Mouse (Mus musculus) ES-Bruce4 (cell line): ENCODE data around the gene Tfrc. TPM values are rescaled to one million over a fixed set of nuclear protein-coding genes. Genes with fewer than 3 reads are reported as not detected.
"Not testable (repeated sequence)": the region's sequence is repeated elsewhere in the genome, so short reads cannot be mapped to it uniquely, and the experiment has no call there.

Experiments
- H3K27ac ChIP-seq: 2 replicates; pipeline ENCODE4 v1.5.1; 2012; ENCODE audit warnings: low read length, inconsistent platforms; ENCODE audit not compliant: insufficient read depth
- H3K27me3 ChIP-seq: 2 replicates; pipeline ENCODE4 v1.6.1; 2012; ENCODE audit warnings: mild to moderate bottlenecking, low read length, inconsistent platforms; ENCODE audit not compliant: control insufficient read depth, poor library complexity, insufficient read depth, severe bottlenecking
- H3K36me3 ChIP-seq: 2 replicates; pipeline ENCODE4 v1.6.1; 2012; ENCODE audit warnings: inconsistent platforms, mild to moderate bottlenecking, low read length, moderate library complexity; ENCODE audit not compliant: control insufficient read depth, poor library complexity, insufficient read depth, severe bottlenecking
- H3K4me1 ChIP-seq: one replicate; pipeline ENCODE4 v1.8.1; 2011; ENCODE audit warnings: low read length; ENCODE audit not compliant: control insufficient read depth, insufficient read depth
- H3K4me3 ChIP-seq: 2 replicates; pipeline ENCODE4 v1.5.1; 2011; ENCODE audit warnings: low read depth, mild to moderate bottlenecking, low read length
- H3K9ac ChIP-seq: 2 replicates; pipeline ENCODE4 v1.6.1; 2012; ENCODE audit warnings: low read depth, mild to moderate bottlenecking, inconsistent platforms; ENCODE audit not compliant: poor library complexity, severe bottlenecking
- H3K9me3 ChIP-seq: replicated peaks from 2 replicates; pipeline ENCODE4 v1.6.1; 2012; ENCODE audit warnings: mild to moderate bottlenecking, low read length, inconsistent platforms; ENCODE audit not compliant: control insufficient read depth, poor library complexity, insufficient read depth, severe bottlenecking
- CTCF ChIP-seq: IDR thresholded peaks from one replicate; pipeline ENCODE4 v1.8.1; 2011; ENCODE audit warnings: low read depth, low read length
- EP300 ChIP-seq: IDR thresholded peaks from 2 replicates; pipeline ENCODE4 v1.6.1; 2011; ENCODE audit warnings: low read depth, low read length; ENCODE audit not compliant: insufficient read depth
- POLR2A ChIP-seq: IDR thresholded peaks from one replicate; pipeline ENCODE4 v1.8.1; 2011; ENCODE audit warnings: low read length; ENCODE audit not compliant: insufficient read depth
- polyA plus RNA-seq: library from polyadenylated mRNA; stranded (reverse); fragments of >200 nt; gene quantifications from 2 replicates; pipeline ENCODE4 v1.2.4, GENCODE M21; 2011; ENCODE audit warnings: low read depth; ENCODE audit not compliant: missing spikeins, insufficient read depth, insufficient read length

Tfrc gene
- polyA plus RNA-seq, 1 experiment = 141 TPM

DNA sequence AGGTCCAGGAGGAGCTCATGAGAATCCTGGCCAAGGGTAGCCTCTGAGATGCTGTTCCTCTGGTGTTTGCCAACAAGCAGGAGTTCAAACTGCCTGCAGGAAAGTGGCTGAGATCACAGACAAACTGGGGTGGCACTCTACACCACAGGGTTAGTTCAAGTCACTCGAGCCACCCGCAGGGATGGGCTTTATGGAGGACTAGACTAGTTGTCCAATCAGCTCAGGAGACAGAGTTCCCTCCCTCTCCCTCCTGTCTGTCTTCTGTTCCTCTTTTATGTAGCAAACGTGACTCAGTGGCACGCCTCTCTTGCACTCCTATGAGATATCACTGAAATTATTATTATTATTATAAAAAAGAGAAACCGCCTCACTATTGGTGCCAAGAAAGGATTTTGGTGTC is 25.5 kb downstream of the Tfrc start:
- Histone ChIP-seq H3K36me3 (peaks cover 25% of the 10 kb centered on the region), H3K9ac (no peak overlapping the region), H3K4me3 (no peak overlapping the region), H3K9me3 (no peaks in the 10 kb centered on the region), H3K27me3 (no peaks in the 10 kb centered on the region), H3K27ac (0 out of 2 replicates have a peak overlapping the region, but pooled peaks have one; percentile 5), H3K4me1 (peaks cover 2% of the 10 kb centered on the region)
- TF ChIP-seq POLR2A (no peak), CTCF (no peak), EP300 (no peak)

DNA sequence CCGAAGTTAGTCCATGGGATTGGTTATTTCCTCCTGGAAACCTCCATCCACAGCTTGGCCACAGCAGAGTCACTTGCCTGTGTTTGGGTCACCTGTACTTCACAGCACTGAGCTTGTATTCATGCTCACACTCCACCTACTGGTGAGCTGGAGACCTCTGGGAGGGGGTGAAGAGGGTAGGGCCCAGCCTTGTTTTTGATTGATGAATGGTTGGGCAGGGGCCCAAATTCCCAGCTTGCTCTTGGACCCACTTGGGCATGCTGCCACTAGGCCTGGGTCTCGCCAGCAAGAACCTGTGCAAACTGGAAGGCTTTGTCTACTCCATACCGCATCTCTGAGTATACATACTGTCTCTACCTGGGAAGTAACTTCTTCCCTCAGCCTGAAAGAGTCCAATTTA is 26.6 kb downstream of the Tfrc start:
- Histone ChIP-seq H3K4me1 (peaks cover 2% of the 10 kb centered on the region), H3K9me3 (no peaks in the 10 kb centered on the region)
- peak; percentile 38 for TF ChIP-seq CTCF
- no peak for TF ChIP-seq EP300
- TF ChIP-seq POLR2A = no peak

DNA sequence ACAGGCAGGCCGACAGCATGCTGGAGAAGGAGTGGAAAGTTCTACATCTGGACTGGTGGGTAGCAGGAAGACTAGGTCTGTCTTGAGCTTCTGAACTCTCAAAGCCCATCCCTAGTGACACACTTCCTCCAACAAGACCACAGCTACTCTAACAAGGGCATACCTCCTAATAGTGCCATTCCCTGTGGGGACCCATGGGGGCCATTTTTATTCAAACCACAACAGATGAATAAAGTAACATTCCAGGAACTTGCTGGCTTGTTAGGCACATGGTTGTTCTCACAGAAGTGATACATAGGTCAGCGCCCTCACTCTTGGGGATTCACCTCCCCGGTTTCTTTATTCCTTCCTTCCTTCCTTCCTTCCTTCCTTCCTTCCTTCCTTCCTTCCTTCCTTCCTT is 27.6 kb downstream of the Tfrc start:
- Histone ChIP-seq H3K27me3 (no peaks in the 10 kb centered on the region), H3K9ac (no peak overlapping the region), H3K9me3 (no peaks in the 10 kb centered on the region), H3K36me3 (peaks cover 9% of the 10 kb centered on the region), H3K27ac (no peak overlapping the region; the same call in 1 of the 2 replicates), H3K4me3 (no peak overlapping the region), H3K4me1 (peaks cover 2% of the 10 kb centered on the region)
- TF ChIP-seq EP300 (no peak), POLR2A (no peak), CTCF (no peak)

More for the DNA sequence above, 26.6 kb downstream of the Tfrc start:
- Histone ChIP-seq H3K4me3 (no peak overlapping the region), H3K27ac (peak overlapping the region; percentile 39; the same call in 1 of the 2 replicates), H3K36me3 (peaks cover 14% of the 10 kb centered on the region), H3K9ac (no peak overlapping the region), H3K27me3 (no peaks in the 10 kb centered on the region)

DNA sequence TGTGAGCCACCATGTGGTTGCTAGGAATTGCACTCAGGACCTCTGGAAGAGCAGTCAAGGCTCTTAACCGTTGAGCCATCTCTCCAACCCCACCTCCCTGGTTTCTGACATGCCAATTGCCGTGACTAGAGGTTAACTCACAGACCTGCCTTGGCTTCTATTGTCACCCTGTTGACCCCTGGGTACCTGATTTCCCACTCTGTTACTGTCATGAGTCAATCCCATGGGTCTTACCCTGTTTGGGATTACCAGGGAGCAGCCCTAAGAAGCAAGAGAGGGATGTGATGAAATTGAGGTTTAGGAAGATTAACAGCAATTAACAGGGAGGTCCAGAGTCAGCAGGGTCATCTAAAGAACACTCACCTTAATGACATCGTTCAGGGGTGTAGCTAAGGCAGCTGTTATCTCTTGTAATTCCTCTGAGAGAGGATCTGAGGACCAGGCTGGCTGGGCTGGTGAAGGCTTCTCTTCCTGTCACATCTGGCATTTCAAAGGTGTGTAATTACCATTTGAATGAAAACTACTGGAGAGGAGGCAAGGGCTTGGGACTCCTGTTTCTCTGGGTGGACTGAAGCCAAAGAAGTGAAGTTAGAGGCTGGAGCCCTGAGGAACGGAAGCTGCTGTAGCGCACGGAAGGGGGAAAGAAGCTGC is 28.3 kb downstream of the Tfrc start:
- H3K4me3 ChIP-seq = no peak overlapping the region
- H3K27me3 ChIP-seq = no peaks in the 10 kb centered on the region

DNA sequence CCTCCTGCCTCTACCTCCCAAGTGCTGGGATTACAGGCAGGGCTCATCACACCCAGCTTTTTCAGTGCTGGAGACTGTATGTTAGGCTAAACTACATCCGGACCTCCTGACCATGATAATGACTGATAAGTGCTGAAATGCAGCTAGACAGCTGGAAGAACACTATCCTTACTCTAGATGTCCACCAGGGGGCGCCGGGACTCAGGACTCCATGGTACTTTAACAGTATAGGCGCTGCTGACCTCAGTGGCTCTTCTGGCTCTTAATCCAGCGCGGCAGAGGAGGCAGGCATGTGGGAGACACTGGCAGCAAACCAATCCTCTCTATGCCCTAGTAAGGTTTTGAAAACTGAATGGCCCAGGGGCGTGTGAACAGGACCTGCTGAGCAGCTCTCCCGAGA is 29.8 kb downstream of the Tfrc start:
- H3K27me3 ChIP-seq = no peaks in the 10 kb centered on the region
- H3K9ac ChIP-seq = peak overlapping the region; percentile 22; the same call in 1 of the 2 replicates
- peak overlapping the region; percentile 41; the same call in 1 of the 2 replicates for H3K27ac ChIP-seq
- TF ChIP-seq CTCF (peak; percentile 75), EP300 (no peak)
- no peaks in the 10 kb centered on the region for H3K36me3 ChIP-seq
- no peaks in the 10 kb centered on the region for H3K9me3 ChIP-seq
- peaks cover 2% of the 10 kb centered on the region for H3K4me1 ChIP-seq
- H3K4me3 ChIP-seq = no peak overlapping the region

More for the DNA sequence above, 28.3 kb downstream of the Tfrc start:
- Histone ChIP-seq H3K36me3 (peaks cover 4% of the 10 kb centered on the region), H3K4me1 (peaks cover 2% of the 10 kb centered on the region), H3K9me3 (no peaks in the 10 kb centered on the region), H3K9ac (no peak overlapping the region), H3K27ac (peak overlapping the region; percentile 91)
- TF ChIP-seq CTCF = no peak
- peak; percentile 79 for TF ChIP-seq EP300
- no peak for TF ChIP-seq POLR2A

DNA sequence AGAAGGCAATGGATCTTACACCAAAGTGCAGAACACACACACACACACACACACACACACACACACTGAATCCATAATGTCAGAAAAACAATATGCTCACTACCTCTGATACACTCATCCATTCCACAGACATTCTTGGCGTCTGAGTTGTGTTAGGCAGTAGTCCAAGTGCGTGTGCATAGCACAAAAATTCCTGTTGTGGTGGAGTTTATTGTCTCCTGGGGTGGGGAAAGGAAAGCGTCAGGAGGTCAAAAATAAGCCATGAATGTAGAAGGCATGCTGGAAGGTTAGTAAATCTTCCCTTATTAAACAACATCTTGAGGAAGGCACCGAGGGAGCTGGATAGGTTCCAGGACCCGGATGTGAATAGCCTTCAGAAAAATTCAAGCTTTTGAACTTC is 31.4 kb downstream of the Tfrc start:
- no peaks in the 10 kb centered on the region for H3K9me3 ChIP-seq
- H3K27me3 ChIP-seq = no peaks in the 10 kb centered on the region
- no peak overlapping the region for H3K27ac ChIP-seq
- no peaks in the 10 kb centered on the region for H3K36me3 ChIP-seq
- H3K9ac ChIP-seq = no peak overlapping the region
- H3K4me1 ChIP-seq = peaks cover 2% of the 10 kb centered on the region
- no peak overlapping the region for H3K4me3 ChIP-seq
- no peak for TF ChIP-seq POLR2A
- no peak for TF ChIP-seq EP300
- no peak for TF ChIP-seq CTCF

DNA sequence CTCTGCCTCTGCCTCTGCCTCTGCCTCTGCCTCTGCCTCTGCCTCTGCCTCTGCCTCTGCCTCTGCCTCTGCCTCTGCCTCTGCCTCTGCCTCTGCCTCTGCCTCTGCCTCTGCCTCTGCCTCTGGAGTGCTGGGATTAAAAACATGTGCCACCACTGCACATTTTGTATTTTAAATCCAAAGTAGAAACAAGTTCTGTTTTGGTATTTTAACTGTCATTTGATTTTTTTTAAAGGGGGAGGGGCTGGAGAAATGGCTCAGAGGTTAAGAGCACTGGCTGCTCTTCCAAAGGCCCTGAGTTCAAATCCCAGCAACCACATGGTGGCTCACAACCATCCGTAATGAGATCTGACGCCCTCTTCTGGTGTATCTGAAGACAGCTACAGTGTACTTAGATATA is 32.0 kb downstream of the Tfrc start:
- H3K4me1 ChIP-seq, H3K9ac ChIP-seq, H3K36me3 ChIP-seq, H3K9me3 ChIP-seq, H3K4me3 ChIP-seq, H3K27ac ChIP-seq, H3K27me3 ChIP-seq: not testable (repeated sequence)
